Mouse (Mus musculus) testis, adult 2 months (tissue): ENCODE measurements around the gene Cnih3.

Experiments
- CTCF ChIP-seq: fragments of 200-500 bp; IDR thresholded peaks from 2 replicates; pipeline ENCODE4 v1.5.1; 2012; ENCODE audit warnings: low read depth, mild to moderate bottlenecking, inconsistent platforms, low read length, moderate library complexity; ENCODE audit not compliant: control insufficient read depth, insufficient read depth, insufficient replicate concordance
- POLR2A ChIP-seq: fragments of 200-500 bp; IDR thresholded peaks from 2 replicates; pipeline ENCODE4 v1.6.1; 2012; ENCODE audit warnings: low read depth, mild to moderate bottlenecking, inconsistent platforms, low read length, moderate library complexity; ENCODE audit not compliant: control insufficient read depth

GRCm38 (mm10) chr1:181433263-181433662, 80.8 kb downstream of the Cnih3 start:
- TF ChIP-seq CTCF (no peak), POLR2A (no peak)
